Mouse (Mus musculus) liver, embryonic 14.5 days (tissue): ENCODE measurements at regions not wholly inside any gene's neighbourhood (a gene's known extent, or its start where the extent isn't known, plus 50 kb on each side); places are given as distances from the start of the nearest gene placed in this dataset.

Experiments used
- CTCF ChIP-seq: IDR thresholded peaks from 2 replicates; pipeline ENCODE4 v1.5.1; 2016; ENCODE audit warnings: antibody characterized with exemption, low read depth, control low read depth
- EP300 ChIP-seq: IDR thresholded peaks from 2 replicates; pipeline ENCODE4 v1.6.1; 2016; ENCODE audit warnings: antibody characterized with exemption, low read depth

DNA sequence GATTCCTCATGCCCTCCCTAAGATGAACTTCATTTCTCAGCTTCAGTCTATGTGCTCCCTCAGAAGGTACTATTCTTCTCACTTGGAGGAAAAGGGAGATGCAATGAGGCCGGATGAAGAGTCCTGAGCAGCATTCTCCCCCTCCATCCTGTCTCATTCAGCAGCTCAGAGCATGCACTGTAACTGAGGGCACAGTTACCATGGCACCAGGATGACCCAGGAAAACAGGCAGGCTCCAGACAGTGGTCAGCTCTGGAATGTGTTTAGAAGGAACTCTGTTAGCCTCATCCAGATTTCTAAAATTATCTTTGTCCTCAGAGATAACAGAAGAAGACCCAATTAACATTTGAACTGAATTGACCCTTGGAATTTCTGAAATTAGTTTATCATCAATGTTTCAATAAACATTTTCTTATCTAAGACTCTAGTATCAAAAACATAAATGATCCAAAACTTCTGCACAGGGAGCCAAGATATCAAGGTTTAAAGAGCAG, 148.1 kb upstream of the Slc24a5 start:
- no peak for TF ChIP-seq CTCF
- TF ChIP-seq EP300: no peak
